Mouse (Mus musculus) CH12.LX (cell line): ENCODE results near the gene Bcas3. TPM values are rescaled to one million over a fixed set of nuclear protein-coding genes. Genes with fewer than 3 reads are reported as not detected.
"Not testable (repeated sequence)": the region's sequence is repeated elsewhere in the genome, so short reads cannot be mapped to it uniquely, and the experiment has no call there.

ENCODE experiments used
- DNase-seq: peaks from one replicate; pipeline ENCODE4 v3.0.0-alpha.2; 2013; ENCODE audit errors: extremely low read depth
- H3K27ac ChIP-seq: 2 replicates; pipeline ENCODE4 v1.5.1; 2012; ENCODE audit warnings: low read depth, mild to moderate bottlenecking, control low read depth, moderate library complexity; ENCODE audit not compliant: insufficient read depth
- H3K27me3 ChIP-seq: replicated peaks from 2 replicates; pipeline ENCODE3; 2012; ENCODE audit warnings: inconsistent platforms
- H3K36me3 ChIP-seq, 2 experiments: replicated peaks in 1 of 2; 2 replicates each; pipeline versions ENCODE3 to v1.6.1; 2012; ENCODE audit warnings: inconsistent platforms in 1 of 2, low read length in 1 of 2, mild to moderate bottlenecking in 1 of 2, mixed read lengths in 1 of 2, moderate library complexity in 1 of 2; ENCODE audit not compliant: control insufficient read depth in 1 of 2, insufficient read depth in 1 of 2
- H3K4me1 ChIP-seq, 2 experiments: 2 replicates each; pipeline ENCODE4 v1.6.1; 2012; ENCODE audit warnings: inconsistent platforms in 1 of 2, moderate library complexity in 1 of 2; ENCODE audit not compliant: insufficient read depth in 2 of 2, control insufficient read depth in 1 of 2
- H3K4me2 ChIP-seq: 2 replicates; pipeline ENCODE4 v1.6.1; 2012; ENCODE audit warnings: low read depth, mild to moderate bottlenecking, control low read depth; ENCODE audit not compliant: poor library complexity, insufficient read depth, severe bottlenecking
- H3K4me3 ChIP-seq, 3 experiments: fragments of 150-350 bp in 1 of 3; sonication (generic) in 1 of 3; replicated peaks in 1 of 3; 2 replicates each; pipeline versions ENCODE3 to v1.5.1; 2011 to 2012; ENCODE audit warnings: low read depth in 2 of 3, low read length in 2 of 3, mild to moderate bottlenecking in 2 of 3, moderate library complexity in 2 of 3, control low read depth in 1 of 3, improper control_type of control experiment in 1 of 3, inconsistent platforms in 1 of 3, mixed read lengths in 1 of 3; ENCODE audit not compliant: poor library complexity in 1 of 3
- H3K79me2 ChIP-seq: replicated peaks from 2 replicates; pipeline ENCODE4 v1.6.1; 2012; ENCODE audit warnings: mild to moderate bottlenecking, moderate library complexity; ENCODE audit not compliant: control insufficient read depth, poor library complexity, insufficient read depth, severe bottlenecking; ENCODE audit errors: extremely low read depth
- H3K9ac ChIP-seq: 2 replicates; pipeline ENCODE4 v1.6.1; 2012; ENCODE audit warnings: low read depth, mild to moderate bottlenecking, control low read depth, moderate library complexity; ENCODE audit not compliant: insufficient read depth
- H3K9me3 ChIP-seq: replicated peaks from 2 replicates; pipeline ENCODE3; 2012; ENCODE audit warnings: low read length, inconsistent platforms, mixed read lengths
- CHD2 ChIP-seq: IDR thresholded peaks from 2 replicates; pipeline ENCODE4 v1.6.1; 2011; ENCODE audit warnings: low read length, improper control_type of control experiment
- CTCF ChIP-seq, 2 experiments: IDR thresholded peaks in 1 of 2; conservative IDR thresholded peaks in 1 of 2; 2 replicates each; pipeline ENCODE4 v1.5.1; 2011 to 2012; ENCODE audit warnings: low read depth in 2 of 2, low read length in 2 of 2, improper control_type of control experiment in 1 of 2, inconsistent platforms in 1 of 2, mild to moderate bottlenecking in 1 of 2, moderate library complexity in 1 of 2
- EP300 ChIP-seq: IDR thresholded peaks from 2 replicates; pipeline ENCODE4 v1.6.1; 2011; ENCODE audit warnings: low read length, improper control_type of control experiment
- ETS1 ChIP-seq: conservative IDR thresholded peaks from 2 replicates; pipeline ENCODE4 v1.6.1; 2012; ENCODE audit warnings: low read depth, mild to moderate bottlenecking, inconsistent platforms, low read length, improper control_type of control experiment, moderate library complexity
- HCFC1 ChIP-seq: IDR thresholded peaks from 2 replicates; pipeline ENCODE4 v1.6.1; 2012; ENCODE audit warnings: low read depth, mild to moderate bottlenecking, inconsistent platforms, low read length, improper control_type of control experiment
- IRF4 ChIP-seq: IDR thresholded peaks from 2 replicates; pipeline ENCODE4 v1.6.1; 2014; ENCODE audit warnings: low read depth, mild to moderate bottlenecking, inconsistent platforms, low read length, improper control_type of control experiment
- JUN ChIP-seq: IDR thresholded peaks from 2 replicates; pipeline ENCODE4 v1.6.1; 2011; ENCODE audit warnings: low read depth, mild to moderate bottlenecking, low read length, improper control_type of control experiment, moderate library complexity; ENCODE audit not compliant: insufficient read depth
- JUND ChIP-seq: conservative IDR thresholded peaks from 2 replicates; pipeline ENCODE4 v1.6.1; 2011; ENCODE audit warnings: low read depth, low read length, improper control_type of control experiment
- MAFK ChIP-seq: IDR thresholded peaks from 2 replicates; pipeline ENCODE4 v1.6.1; 2011; ENCODE audit warnings: low read length, improper control_type of control experiment; ENCODE audit not compliant: insufficient replicate concordance
- MAX ChIP-seq: IDR thresholded peaks from 2 replicates; pipeline ENCODE4 v1.6.1; 2011; ENCODE audit warnings: low read length, improper control_type of control experiment
- PAX5 ChIP-seq: IDR thresholded peaks from 2 replicates; pipeline ENCODE4 v1.6.1; 2012; ENCODE audit warnings: low read length, inconsistent platforms, mixed read lengths
- RAD21 ChIP-seq: IDR thresholded peaks from 2 replicates; pipeline ENCODE4 v1.6.1; 2011; ENCODE audit warnings: low read depth, mild to moderate bottlenecking, low read length, improper control_type of control experiment, moderate library complexity
- TCF12 ChIP-seq: IDR thresholded peaks from 2 replicates; pipeline ENCODE4 v1.6.1; 2014; ENCODE audit warnings: low read depth, mild to moderate bottlenecking, inconsistent platforms, low read length, improper control_type of control experiment
- UBTF ChIP-seq: IDR thresholded peaks from 2 replicates; pipeline ENCODE4 v1.6.1; 2012; ENCODE audit warnings: low read depth, mild to moderate bottlenecking, inconsistent platforms, low read length, improper control_type of control experiment, moderate library complexity
- USF2 ChIP-seq: conservative IDR thresholded peaks from 2 replicates; pipeline ENCODE4 v1.6.1; 2011; ENCODE audit warnings: low read depth, low read length, improper control_type of control experiment
- ZNF384 ChIP-seq: IDR thresholded peaks from 2 replicates; pipeline ENCODE4 v1.6.1; 2012; ENCODE audit warnings: low read depth, low read length, improper control_type of control experiment, inconsistent platforms
- dilution Hi-C: fragments of 300-500 bp; cut with MboI; formaldehyde crosslinking; loops from 2 replicates; pipeline ENCODE4 v1.14.3; 2020; ENCODE audit warnings: low sequenced_read_pairs; ENCODE audit not compliant: extremely low pct_unique_long_range_greater_than_20kb, extremely low pct_ligation_motif_present
- in situ Hi-C: fragments of 300-500 bp; cut with MboI; formaldehyde crosslinking; loops from 3 replicates; pipeline ENCODE4 v1.14.3; 2019; ENCODE audit warnings: low sequenced_read_pairs, low pct_ligation_motif_present, low pct_unique_long_range_greater_than_20kb, mixed read lengths
- polyA plus RNA-seq: library from polyadenylated mRNA; unstranded; fragments of >175 nt; gene quantifications from 2 replicates; pipeline ENCODE4 v1.2.1, GENCODE M21; 2012; ENCODE audit warnings: low read depth; ENCODE audit not compliant: insufficient read length
- total RNA-seq, 2 experiments: library from RNA; depleted of rRNA; stranded (reverse); fragments of 300-350 nt in 1 of 2; fragments of >200 nt in 1 of 2; gene quantifications; 2 replicates each; pipeline ENCODE4 v1.2.3; 2012 to 2014

Gene Bcas3
- total and polyA plus RNA-seq, 3 experiments = 8.2 to 21.3 (median 9.7) TPM

DNA sequence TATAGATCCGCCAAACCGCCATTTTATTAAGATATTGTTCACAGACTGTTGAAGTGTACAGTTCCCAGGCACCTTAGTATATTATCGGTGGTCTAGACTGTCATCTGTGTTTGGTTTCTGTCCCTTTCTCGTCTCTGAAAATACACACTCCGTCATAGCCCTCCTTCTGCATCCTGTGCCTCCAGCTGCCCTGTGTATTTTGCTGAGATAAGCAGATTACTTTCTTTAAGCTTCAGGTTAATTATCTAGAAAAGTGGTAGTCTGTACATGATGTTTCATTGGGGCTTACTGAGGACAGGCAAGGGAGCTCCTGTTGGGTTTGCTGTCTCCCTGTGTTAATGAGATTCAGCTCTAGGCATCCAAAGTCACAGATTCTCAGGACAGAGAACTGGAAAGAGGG lies 146.6 kb downstream of the Bcas3 start:
- Histone ChIP-seq H3K36me3 (peaks cover 0 to 2% of the 10 kb centered on the region in 2 experiments), H3K27ac (no peak overlapping the region), H3K9me3 (no peaks in the 10 kb centered on the region), H3K4me1 (no peaks in the 10 kb centered on the region), H3K27me3 (no peaks in the 10 kb centered on the region), H3K79me2 (no peaks in the 10 kb centered on the region), H3K4me3 (no peak overlapping the region), H3K9ac (no peak overlapping the region), H3K4me2 (no peak overlapping the region)
- in situ Hi-C loops = no loop called here
- no peak for TF ChIP-seq EP300
- peak; percentile 66 for TF ChIP-seq MAFK
- TF ChIP-seq ZNF384 = no peak
- DNase-seq = no peak
- dilution Hi-C loops = no loop called here

DNA sequence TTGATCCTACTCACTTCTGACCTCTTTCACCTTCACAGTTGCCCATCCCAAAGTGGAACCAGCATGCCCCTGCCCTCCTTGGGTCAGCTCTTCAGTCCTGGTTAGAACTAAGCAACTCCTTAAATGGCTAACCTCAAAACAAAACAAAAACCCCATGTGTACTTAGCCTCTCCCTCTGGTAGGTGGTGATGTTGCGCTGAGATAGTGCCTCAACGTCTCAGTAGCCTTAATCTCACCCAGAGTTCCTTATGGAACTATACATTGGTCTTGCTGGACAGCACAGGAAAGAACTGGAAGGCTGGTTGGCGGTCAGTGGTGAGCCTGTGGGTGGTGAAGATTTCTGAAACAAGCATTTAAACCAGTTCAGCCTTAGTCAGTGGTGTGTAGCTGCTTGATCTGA lies 149.1 kb downstream of the Bcas3 start:
- in situ Hi-C loops (no loop called here), dilution Hi-C loops (no loop called here)
- Histone ChIP-seq H3K4me1 (no peaks in the 10 kb centered on the region), H3K27me3 (no peaks in the 10 kb centered on the region), H3K79me2 (no peaks in the 10 kb centered on the region), H3K9ac (no peak overlapping the region), H3K27ac (no peak overlapping the region), H3K9me3 (no peaks in the 10 kb centered on the region), H3K4me2 (no peak overlapping the region), H3K4me3 (no peak overlapping the region), H3K36me3 (no peaks in the 10 kb centered on the region)
- TF ChIP-seq CTCF (conservative IDR thresholded peaks at IDR 0.05 in 1 of 2, IDR thresholded peaks at IDR 0.05 in 1 of 2; ENCODE audit: low read depth in 2 of 2, low read length in 2 of 2) (peak in 1 of 2 experiments; percentile 12; a peak in 1 of 4 replicates), RAD21 (peak; percentile 15), USF2 (no peak)
- no peak for DNase-seq

DNA sequence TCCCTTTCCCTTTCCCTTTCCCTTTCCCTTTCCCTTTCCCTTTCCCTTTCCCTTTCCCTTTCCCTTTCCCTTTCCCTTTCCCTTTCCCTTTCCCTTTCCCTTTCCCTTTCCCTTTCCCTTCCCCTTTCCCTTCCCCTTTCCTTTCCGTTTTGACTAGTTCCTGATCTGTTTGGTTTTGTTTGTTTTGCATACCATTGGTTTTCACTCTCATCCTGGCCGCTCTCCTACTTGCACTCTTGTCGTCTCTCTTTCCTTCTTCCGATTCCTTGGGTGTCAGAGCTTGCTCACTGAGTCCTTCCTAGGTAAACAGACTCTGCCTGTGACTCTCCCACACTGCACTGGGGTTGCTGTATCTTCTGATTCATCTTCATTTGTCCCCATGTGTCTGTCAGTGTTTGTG lies 151.8 kb downstream of the Bcas3 start:
- H3K4me2 ChIP-seq, H3K9me3 ChIP-seq, H3K27ac ChIP-seq, dilution Hi-C loops, H3K36me3 ChIP-seq, DNase-seq, H3K4me3 ChIP-seq, in situ Hi-C loops, H3K9ac ChIP-seq, H3K79me2 ChIP-seq, H3K27me3 ChIP-seq: not testable (repeated sequence)
- peaks cover 6 to 23% of the 10 kb centered on the region in 2 experiments; a peak in 3 of 4 replicates for H3K4me1 ChIP-seq

DNA sequence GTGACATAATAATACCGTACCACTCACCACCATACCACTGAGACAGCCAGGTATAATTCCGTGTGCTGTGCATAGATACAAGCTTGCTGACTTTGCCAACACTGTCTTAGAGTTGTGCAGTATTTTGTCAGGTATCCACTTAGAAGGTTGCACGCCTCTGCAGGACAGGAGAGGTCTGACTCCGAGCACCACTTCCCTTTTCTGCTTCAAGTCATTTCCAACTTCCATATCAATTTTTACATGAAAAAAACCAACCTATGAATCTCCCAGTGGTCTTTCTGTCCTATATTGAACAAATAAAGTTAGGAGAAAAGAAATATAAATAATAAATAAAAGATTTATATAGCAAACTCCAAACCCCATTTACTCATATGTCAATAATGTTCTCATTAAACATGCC lies 152.8 kb downstream of the Bcas3 start:
- Histone ChIP-seq H3K4me1 (peaks cover 6 to 23% of the 10 kb centered on the region in 2 experiments; a peak in 3 of 4 replicates), H3K4me3 (no peak overlapping the region), H3K79me2 (no peaks in the 10 kb centered on the region), H3K27me3 (no peaks in the 10 kb centered on the region), H3K9ac (no peak overlapping the region), H3K4me2 (no peak overlapping the region), H3K27ac (no peak overlapping the region), H3K9me3 (no peaks in the 10 kb centered on the region), H3K36me3 (no peaks in the 10 kb centered on the region)
- DNase-seq = no peak
- dilution Hi-C loops = no loop called here
- in situ Hi-C loops = no loop called here
- TF ChIP-seq UBTF (no peak), JUN (no peak), EP300 (no peak), ZNF384 (no peak), IRF4 (no peak), TCF12 (no peak), MAFK (no peak), JUND (no peak), HCFC1 (no peak), MAX (no peak), CTCF (conservative IDR thresholded peaks at IDR 0.05 in 1 of 2, IDR thresholded peaks at IDR 0.05 in 1 of 2; ENCODE audit: low read depth in 2 of 2, low read length in 2 of 2) (no peak), RAD21 (no peak), CHD2 (no peak), PAX5 (no peak), ETS1 (no peak)
